Comparison of ENCODE assay signal across 23 mouse cellular contexts in genomic region chr3:51937176-51937575, GRCm38 (mm10).
"Had no signal": no experiment of that assay in that cellular context is flagged by ENCODE, and none has a peak within 500 bp of the region (broad histone marks: within the 10 kb centered on the region; RNA-seq: fewer than 3 reads in every experiment).

No protein-coding gene starts in this region.

- H3K27ac ChIP-seq: kidney, postnatal 0 days; layer of hippocampus, adult 2 months; limb, embryonic 10.5 days; limb, embryonic 13.5 days; liver, embryonic 12.5 days; liver, embryonic 15.5 days; lung, embryonic 15.5 days; neural tube, embryonic 12.5 days; neural tube, embryonic 15.5 days; stomach, postnatal 0 days had no signal

- H3K4me1 ChIP-seq: limb, embryonic 10.5 days; limb, embryonic 13.5 days; liver, embryonic 12.5 days; liver, embryonic 15.5 days; lung, embryonic 15.5 days; neural tube, embryonic 12.5 days had no signal

- DNase-seq: kidney, adult 18-20 months; kidney, postnatal 25 days; layer of hippocampus, adult 9-11 months; liver; lung, adult 18-20 months; lung, postnatal 10 days; lung, postnatal 4 days; midbrain, embryonic 14.5 days; retina, postnatal 1 day; right cerebral cortex, postnatal 25 days; thymus, adult 2 months; thymus, postnatal 14 days; thymus, postnatal 4 days had no signal

- H3K27me3 ChIP-seq: limb, embryonic 13.5 days; liver, embryonic 12.5 days; liver, embryonic 15.5 days; lung, embryonic 15.5 days; neural tube, embryonic 12.5 days; neural tube, embryonic 15.5 days had no signal

- H3K36me3 ChIP-seq: limb, embryonic 10.5 days; limb, embryonic 13.5 days; liver, embryonic 12.5 days; liver, embryonic 15.5 days; lung, embryonic 15.5 days; neural tube, embryonic 12.5 days; neural tube, embryonic 15.5 days had no signal

- H3K4me3 ChIP-seq: layer of hippocampus, adult 2 months; limb, embryonic 10.5 days; limb, embryonic 13.5 days; liver, embryonic 12.5 days; liver, embryonic 15.5 days; lung, embryonic 15.5 days; neural tube, embryonic 12.5 days; neural tube, embryonic 15.5 days had no signal
